Mouse (Mus musculus): ENCODE results near the gene Il3. TPM values are rescaled to one million over a fixed set of nuclear protein-coding genes. Genes with fewer than 3 reads are reported as not detected.

Il3 gene
- not detected in 2 replicates for polyA plus RNA-seq (2014; fragmentation: Nextera tagmentation; extraction: Ambion mirVana)

DNA sequence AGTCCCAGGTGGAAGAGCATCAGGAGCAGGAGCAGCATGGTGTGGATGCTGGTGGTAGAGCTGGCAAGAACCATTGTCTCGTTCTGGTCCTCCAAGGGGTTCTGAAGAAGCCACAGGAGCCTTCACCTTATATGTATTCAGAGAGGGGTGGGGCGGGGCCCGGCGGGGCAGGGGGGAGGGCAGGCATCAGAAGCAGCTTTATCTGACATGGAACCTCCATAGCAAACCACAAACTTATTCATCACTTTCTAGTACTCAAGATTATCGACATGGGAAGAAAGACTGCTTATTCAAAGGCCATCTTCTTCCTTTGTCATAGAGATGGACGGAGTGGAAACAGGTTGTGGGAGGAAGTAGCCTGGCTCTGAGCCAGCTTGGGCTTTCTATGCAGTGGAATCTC is at the start of gene Il3:
Gene Il3 (minus strand): TSS at position 101 of the 400 bp plus-strand sequence.
- H3K36me3 ChIP-seq (ENCODE audit: control insufficient read depth, insufficient read depth, low read length) = no peaks in the 10 kb centered on the region
- no peaks in the 10 kb centered on the region for H3K27me3 ChIP-seq (ENCODE audit: control insufficient read depth, insufficient read depth, low read length)
- no peak within 1 kb of the TSS for H3K27ac ChIP-seq (ENCODE audit: low read depth, low read length)
- no peak for ATAC-seq (ENCODE audit: low FRiP score, low TSS enrichment)
- no peak within 1 kb of the TSS for H3K4me3 ChIP-seq (ENCODE audit: low read length)
- no peak within 1 kb of the TSS for H3K4me2 ChIP-seq (replicated peaks; ENCODE audit: low read depth, low read length)
- H3K4me1 ChIP-seq (ENCODE audit: control insufficient read depth, insufficient read depth, low read length) = no peaks in the 10 kb centered on the region
- H3K9ac ChIP-seq (ENCODE audit: low read depth, low read length) = no peak within 1 kb of the TSS
- 87% methylated on average over 6 of the region's 6 CpGs for WGBS
- no peaks in the 10 kb centered on the region for H3K9me3 ChIP-seq (ENCODE audit: control insufficient read depth, low read length)

GRCm38 (mm10) chr11:54315336-54315735 is 48.3 kb upstream of the Il3 start:
- H3K36me3 ChIP-seq (ENCODE audit: control insufficient read depth, insufficient read depth, low read length) = no peaks in the 10 kb centered on the region
- H3K27me3 ChIP-seq (ENCODE audit: control insufficient read depth, insufficient read depth, low read length) = no peaks in the 10 kb centered on the region
- ATAC-seq (ENCODE audit: low FRiP score, low TSS enrichment) = no peak
- no peaks in the 10 kb centered on the region for H3K4me1 ChIP-seq (ENCODE audit: control insufficient read depth, insufficient read depth, low read length)
- H3K4me3 ChIP-seq (ENCODE audit: low read length) = no peak overlapping the region
- 90% methylated on average over 5 of the region's 5 CpGs for WGBS
- no peak overlapping the region for H3K4me2 ChIP-seq (replicated peaks; ENCODE audit: low read depth, low read length)
- H3K9me3 ChIP-seq (ENCODE audit: control insufficient read depth, low read length) = no peaks in the 10 kb centered on the region
- H3K27ac ChIP-seq (ENCODE audit: low read depth, low read length) = no peak overlapping the region
- no peak overlapping the region for H3K9ac ChIP-seq (ENCODE audit: low read depth, low read length)

- no peak for ATAC-seq (ENCODE audit: low FRiP score, low TSS enrichment)
Observed at GRCm38 (mm10) chr11:54314740-54315139, 47.7 kb upstream of the Il3 start.

DNA sequence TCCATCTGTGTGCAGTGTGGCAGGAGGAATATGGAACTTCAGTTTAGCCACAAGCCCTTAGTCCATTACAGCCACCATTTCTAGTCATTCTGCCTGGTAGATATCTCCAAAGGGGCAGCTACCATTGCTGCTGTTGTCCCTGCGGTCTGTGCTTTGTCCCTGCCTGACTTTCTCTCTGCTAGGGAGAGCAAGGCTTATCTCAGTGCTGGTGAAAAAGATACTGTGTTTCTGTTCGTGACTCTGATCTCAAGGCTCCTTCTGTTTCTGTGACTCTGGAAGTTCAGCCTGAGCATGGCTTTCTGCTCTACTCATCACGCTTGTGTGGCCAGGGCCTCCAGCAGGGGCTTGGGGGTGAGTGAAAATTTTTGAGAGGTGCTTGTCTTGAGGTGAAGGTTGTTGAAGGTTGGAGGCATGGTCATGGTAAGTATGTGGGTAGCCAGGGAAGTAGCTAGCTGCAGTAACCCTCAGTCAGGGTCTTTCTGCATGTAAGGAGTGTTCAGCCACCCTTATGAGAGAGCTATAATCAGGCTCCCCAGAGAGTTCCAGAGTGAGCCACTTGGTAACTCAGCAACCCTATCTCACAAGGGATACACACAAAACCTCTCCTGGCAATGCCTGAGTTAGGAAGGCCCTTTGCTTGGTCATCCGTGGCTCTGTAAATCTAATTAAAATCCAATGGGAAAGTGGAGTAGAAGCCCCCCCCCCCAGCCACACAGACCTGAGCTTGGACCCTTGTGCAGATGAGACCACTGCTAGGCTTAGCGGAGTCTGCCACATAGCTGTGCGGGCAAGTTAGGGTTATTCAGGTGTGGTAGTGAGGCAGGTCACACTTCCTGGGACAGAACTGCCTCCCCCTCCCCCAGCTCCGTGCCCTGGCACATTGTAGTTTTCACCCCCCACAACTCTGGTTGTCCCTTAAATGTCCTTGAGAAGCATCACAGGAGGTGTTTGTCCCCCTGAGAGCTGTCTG is 46.6 kb upstream of the Il3 start:
- WGBS = 64% methylated on average over 7 of the region's 7 CpGs
- no peaks in the 10 kb centered on the region for H3K9me3 ChIP-seq (ENCODE audit: control insufficient read depth, low read length)
- no peaks in the 10 kb centered on the region for H3K4me1 ChIP-seq (ENCODE audit: control insufficient read depth, insufficient read depth, low read length)
- no peaks in the 10 kb centered on the region for H3K27me3 ChIP-seq (ENCODE audit: control insufficient read depth, insufficient read depth, low read length)
- no peak for ATAC-seq (ENCODE audit: low FRiP score, low TSS enrichment)
- H3K36me3 ChIP-seq (ENCODE audit: control insufficient read depth, insufficient read depth, low read length) = no peaks in the 10 kb centered on the region
- H3K27ac ChIP-seq (ENCODE audit: low read depth, low read length) = no peak overlapping the region
- H3K4me2 ChIP-seq (replicated peaks; ENCODE audit: low read depth, low read length) = no peak overlapping the region
- H3K4me3 ChIP-seq (ENCODE audit: low read length) = no peak overlapping the region
- H3K9ac ChIP-seq (ENCODE audit: low read depth, low read length) = no peak overlapping the region

More at GRCm38 (mm10) chr11:54314740-54315139, 47.7 kb upstream of the Il3 start:
- Histone ChIP-seq H3K4me1 (ENCODE audit: control insufficient read depth, insufficient read depth, low read length) (no peaks in the 10 kb centered on the region), H3K9ac (ENCODE audit: low read depth, low read length) (no peak overlapping the region), H3K27me3 (ENCODE audit: control insufficient read depth, insufficient read depth, low read length) (no peaks in the 10 kb centered on the region), H3K4me3 (ENCODE audit: low read length) (no peak overlapping the region), H3K27ac (ENCODE audit: low read depth, low read length) (no peak overlapping the region), H3K9me3 (ENCODE audit: control insufficient read depth, low read length) (no peaks in the 10 kb centered on the region), H3K4me2 (replicated peaks; ENCODE audit: low read depth, low read length) (no peak overlapping the region), H3K36me3 (ENCODE audit: control insufficient read depth, insufficient read depth, low read length) (no peaks in the 10 kb centered on the region)
- 11% methylated on average over 3 of the region's 3 CpGs for WGBS

- Histone ChIP-seq H3K27me3 (ENCODE audit: control insufficient read depth, insufficient read depth, low read length) (no peaks in the 10 kb centered on the region), H3K9me3 (ENCODE audit: control insufficient read depth, low read length) (no peaks in the 10 kb centered on the region), H3K9ac (ENCODE audit: low read depth, low read length) (no peak overlapping the region), H3K4me3 (ENCODE audit: low read length) (no peak overlapping the region), H3K27ac (ENCODE audit: low read depth, low read length) (no peak overlapping the region), H3K4me1 (ENCODE audit: control insufficient read depth, insufficient read depth, low read length) (no peaks in the 10 kb centered on the region), H3K36me3 (ENCODE audit: control insufficient read depth, insufficient read depth, low read length) (no peaks in the 10 kb centered on the region), H3K4me2 (replicated peaks; ENCODE audit: low read depth, low read length) (no peak overlapping the region)
- ATAC-seq (ENCODE audit: low FRiP score, low TSS enrichment) = no peak
- WGBS = 22% methylated on average over 1 of the region's 1 CpGs
Observed at GRCm38 (mm10) chr11:54312603-54313002, 45.5 kb upstream of the Il3 start.

GRCm38 (mm10) chr11:54312021-54312420 is 44.9 kb upstream of the Il3 start:
- Histone ChIP-seq H3K36me3 (ENCODE audit: control insufficient read depth, insufficient read depth, low read length) (no peaks in the 10 kb centered on the region), H3K9ac (ENCODE audit: low read depth, low read length) (no peak overlapping the region), H3K4me1 (ENCODE audit: control insufficient read depth, insufficient read depth, low read length) (no peaks in the 10 kb centered on the region), H3K4me2 (replicated peaks; ENCODE audit: low read depth, low read length) (no peak overlapping the region), H3K4me3 (ENCODE audit: low read length) (no peak overlapping the region), H3K27ac (ENCODE audit: low read depth, low read length) (no peak overlapping the region), H3K9me3 (ENCODE audit: control insufficient read depth, low read length) (no peaks in the 10 kb centered on the region), H3K27me3 (ENCODE audit: control insufficient read depth, insufficient read depth, low read length) (no peaks in the 10 kb centered on the region)
- WGBS = 13% methylated on average over 5 of the region's 5 CpGs
- ATAC-seq (ENCODE audit: low FRiP score, low TSS enrichment) = no peak

DNA sequence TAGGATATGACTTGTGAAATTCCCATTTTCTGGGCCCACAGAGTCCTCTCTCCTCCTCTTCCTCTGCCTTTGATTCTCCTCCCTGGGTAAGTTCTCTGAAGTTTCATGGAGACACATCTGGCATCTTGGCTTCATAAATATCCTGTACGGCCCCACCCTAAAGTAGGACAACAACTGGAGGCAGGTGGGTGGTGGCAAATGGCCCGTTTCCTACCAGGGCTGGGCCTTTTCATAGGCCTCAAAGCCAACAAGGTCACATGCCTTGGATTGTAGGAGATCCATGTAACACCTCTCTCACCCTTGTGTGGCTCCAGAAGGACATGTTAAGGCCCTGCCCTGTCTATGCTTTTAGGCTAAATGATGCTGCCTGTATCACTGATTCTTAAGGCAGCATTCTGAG is 43.5 kb upstream of the Il3 start:
- Histone ChIP-seq H3K36me3 (ENCODE audit: control insufficient read depth, insufficient read depth, low read length) (no peaks in the 10 kb centered on the region), H3K4me3 (ENCODE audit: low read length) (no peak overlapping the region), H3K9me3 (ENCODE audit: control insufficient read depth, low read length) (no peaks in the 10 kb centered on the region), H3K27ac (ENCODE audit: low read depth, low read length) (no peak overlapping the region), H3K4me2 (replicated peaks; ENCODE audit: low read depth, low read length) (no peak overlapping the region), H3K9ac (ENCODE audit: low read depth, low read length) (no peak overlapping the region), H3K27me3 (ENCODE audit: control insufficient read depth, insufficient read depth, low read length) (no peaks in the 10 kb centered on the region), H3K4me1 (ENCODE audit: control insufficient read depth, insufficient read depth, low read length) (no peaks in the 10 kb centered on the region)
- no peak for ATAC-seq (ENCODE audit: low FRiP score, low TSS enrichment)
- WGBS = 43% methylated on average over 2 of the region's 2 CpGs

DNA sequence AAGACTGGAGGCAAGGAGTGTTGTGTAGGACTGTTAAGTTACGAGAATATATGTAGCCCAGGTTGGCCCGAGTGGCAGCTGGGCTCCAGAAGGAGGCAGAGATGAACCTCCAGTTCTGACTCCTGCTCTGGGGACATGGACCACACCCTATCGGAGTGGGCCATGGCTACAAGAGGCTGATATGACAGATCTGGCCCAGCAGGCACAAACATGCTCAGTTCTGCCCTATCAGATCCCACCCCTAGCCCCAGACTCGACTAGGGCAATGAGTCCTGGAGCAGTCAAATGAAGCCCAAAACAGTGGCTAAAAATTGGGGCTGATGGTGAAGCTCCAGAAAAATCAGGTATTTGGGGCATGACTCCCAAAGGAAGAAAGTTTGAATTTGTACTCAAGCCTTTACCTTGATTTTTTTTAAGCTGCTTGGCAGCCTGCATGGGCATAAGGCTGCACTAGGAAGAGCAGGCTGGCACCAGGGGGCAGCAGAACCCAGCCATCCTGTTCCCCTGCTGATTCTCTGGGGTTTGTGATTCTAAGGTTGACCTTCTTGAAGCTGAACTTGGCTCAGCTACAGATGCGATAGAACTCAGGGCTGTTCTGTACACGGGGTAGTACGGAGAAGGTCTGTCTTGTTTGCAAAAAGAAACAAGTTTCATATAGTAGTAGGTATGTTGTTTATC is 40.2 kb upstream of the Il3 start:
- Histone ChIP-seq H3K27ac (ENCODE audit: low read depth, low read length) (no peak overlapping the region), H3K9me3 (ENCODE audit: control insufficient read depth, low read length) (no peaks in the 10 kb centered on the region), H3K36me3 (ENCODE audit: control insufficient read depth, insufficient read depth, low read length) (no peaks in the 10 kb centered on the region), H3K4me1 (ENCODE audit: control insufficient read depth, insufficient read depth, low read length) (peaks cover 5% of the 10 kb centered on the region; the same call in 1 of the 2 replicates), H3K4me2 (replicated peaks; ENCODE audit: low read depth, low read length) (no peak overlapping the region), H3K9ac (ENCODE audit: low read depth, low read length) (no peak overlapping the region), H3K27me3 (ENCODE audit: control insufficient read depth, insufficient read depth, low read length) (peaks cover 8% of the 10 kb centered on the region), H3K4me3 (ENCODE audit: low read length) (no peak overlapping the region)
- no peak for ATAC-seq (ENCODE audit: low FRiP score, low TSS enrichment)
- 73% methylated on average over 7 of the region's 7 CpGs for WGBS

- Histone ChIP-seq H3K4me2 (replicated peaks; ENCODE audit: low read depth, low read length) (no peak overlapping the region), H3K4me3 (ENCODE audit: low read length) (no peak overlapping the region), H3K36me3 (ENCODE audit: control insufficient read depth, insufficient read depth, low read length) (no peaks in the 10 kb centered on the region), H3K9ac (ENCODE audit: low read depth, low read length) (no peak overlapping the region), H3K9me3 (ENCODE audit: control insufficient read depth, low read length) (no peaks in the 10 kb centered on the region), H3K27ac (ENCODE audit: low read depth, low read length) (no peak overlapping the region), H3K27me3 (ENCODE audit: control insufficient read depth, insufficient read depth, low read length) (peaks cover 8% of the 10 kb centered on the region), H3K4me1 (ENCODE audit: control insufficient read depth, insufficient read depth, low read length) (peaks cover 5% of the 10 kb centered on the region; the same call in 1 of the 2 replicates)
- 85% methylated on average over 3 of the region's 3 CpGs for WGBS
- no peak for ATAC-seq (ENCODE audit: low FRiP score, low TSS enrichment)
Observed at GRCm38 (mm10) chr11:54305331-54305730, 38.3 kb upstream of the Il3 start.

Data from kidney, embryonic 14.5 days (tissue).